Mouse (Mus musculus): ENCODE data around the gene Zfp786. TPM values are rescaled to one million over a fixed set of nuclear protein-coding genes. Genes with fewer than 3 reads are reported as not detected.

The Zfp786 gene
- polyA plus RNA-seq, 1 experiment from 2014 or later, result 0.40 TPM

- ATAC-seq (ENCODE audit: low read depth), result no peak
- Histone ChIP-seq H3K9me3 (replicated peaks; ENCODE audit: control insufficient read depth, low read length) (no peaks in the 10 kb centered on the region), H3K9ac (ENCODE audit: low read depth, low read length) (no peak overlapping the region), H3K36me3 (ENCODE audit: control insufficient read depth, insufficient read depth) (peaks cover 13% of the 10 kb centered on the region), H3K4me2 (ENCODE audit: low read depth, low read length) (no peak overlapping the region), H3K27ac (ENCODE audit: low read length) (no peak overlapping the region), H3K27me3 (ENCODE audit: control insufficient read depth, insufficient read depth, low read depth, low read length) (no peaks in the 10 kb centered on the region), H3K4me3 (ENCODE audit: low read depth, low read length) (no peak overlapping the region), H3K4me1 (ENCODE audit: control insufficient read depth, low read depth, low read length) (peaks cover 4% of the 10 kb centered on the region)
- WGBS (ENCODE audit: insufficient replicate concordance), result 68% methylated on average over 10 of the region's 10 CpGs
These were observed 36.4 kb downstream of the Zfp786 start for GRCm38 (mm10) chr6:47794106-47794830.

DNA sequence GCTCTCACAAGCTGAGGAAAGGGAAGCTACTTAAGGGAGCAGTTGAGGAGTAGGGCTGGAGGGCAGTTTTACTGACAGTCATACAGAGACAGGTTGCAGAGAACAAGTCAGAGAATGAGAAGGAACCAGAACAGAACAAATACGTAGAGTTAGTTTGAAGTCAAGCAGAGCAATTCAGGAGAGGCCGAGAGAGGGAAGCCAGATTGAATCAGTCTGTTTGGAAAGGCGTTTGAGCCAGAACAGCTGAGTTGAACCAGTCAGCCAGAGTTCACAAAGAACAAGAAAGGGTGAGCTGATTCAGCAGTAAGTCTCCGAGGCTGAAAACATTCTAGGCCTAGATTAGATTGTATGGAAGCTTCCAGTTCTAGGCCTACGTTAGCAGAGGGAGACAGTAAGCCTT lies 37.4 kb downstream of the Zfp786 start:
- Histone ChIP-seq H3K4me2 (ENCODE audit: low read depth, low read length) (no peak overlapping the region), H3K9me3 (replicated peaks; ENCODE audit: control insufficient read depth, low read length) (no peaks in the 10 kb centered on the region), H3K4me3 (ENCODE audit: low read depth, low read length) (no peak overlapping the region), H3K36me3 (ENCODE audit: control insufficient read depth, insufficient read depth) (peaks cover 13% of the 10 kb centered on the region), H3K9ac (ENCODE audit: low read depth, low read length) (no peak overlapping the region), H3K27ac (ENCODE audit: low read length) (no peak overlapping the region), H3K27me3 (ENCODE audit: control insufficient read depth, insufficient read depth, low read depth, low read length) (no peaks in the 10 kb centered on the region), H3K4me1 (ENCODE audit: control insufficient read depth, low read depth, low read length) (peaks cover 13% of the 10 kb centered on the region)
- 57% methylated on average over 5 of the region's 5 CpGs for WGBS (ENCODE audit: insufficient replicate concordance)
- no peak for ATAC-seq (ENCODE audit: low read depth)

- Histone ChIP-seq H3K27ac (ENCODE audit: low read length) (no peak overlapping the region), H3K4me1 (ENCODE audit: control insufficient read depth, low read depth, low read length) (peaks cover 13% of the 10 kb centered on the region), H3K27me3 (ENCODE audit: control insufficient read depth, insufficient read depth, low read depth, low read length) (no peaks in the 10 kb centered on the region), H3K4me2 (ENCODE audit: low read depth, low read length) (no peak overlapping the region), H3K9me3 (replicated peaks; ENCODE audit: control insufficient read depth, low read length) (no peaks in the 10 kb centered on the region), H3K4me3 (ENCODE audit: low read depth, low read length) (no peak overlapping the region), H3K36me3 (ENCODE audit: control insufficient read depth, insufficient read depth) (peaks cover 12% of the 10 kb centered on the region), H3K9ac (ENCODE audit: low read depth, low read length) (no peak overlapping the region)
- 81% methylated on average over 2 of the region's 2 CpGs for WGBS (ENCODE audit: insufficient replicate concordance)
- no peak for ATAC-seq (ENCODE audit: low read depth)
These were observed 38.1 kb downstream of the Zfp786 start for GRCm38 (mm10) chr6:47792533-47792932.

GRCm38 (mm10) chr6:47790745-47791144 lies 39.9 kb downstream of the Zfp786 start:
- no peaks in the 10 kb centered on the region; the same call in 1 of the 2 replicates for H3K36me3 ChIP-seq (ENCODE audit: control insufficient read depth, insufficient read depth)
- no peak overlapping the region for H3K9ac ChIP-seq (ENCODE audit: low read depth, low read length)
- no peaks in the 10 kb centered on the region for H3K27me3 ChIP-seq (ENCODE audit: control insufficient read depth, insufficient read depth, low read depth, low read length)
- H3K9me3 ChIP-seq (replicated peaks; ENCODE audit: control insufficient read depth, low read length), result no peaks in the 10 kb centered on the region
- peak; percentile 63 for ATAC-seq (ENCODE audit: low read depth)
- H3K4me3 ChIP-seq (ENCODE audit: low read depth, low read length), result no peak overlapping the region
- H3K4me2 ChIP-seq (ENCODE audit: low read depth, low read length), result no peak overlapping the region
- 25% methylated on average over 2 of the region's 2 CpGs for WGBS (ENCODE audit: insufficient replicate concordance)
- H3K27ac ChIP-seq (ENCODE audit: low read length), result no peak overlapping the region
- peaks cover 13% of the 10 kb centered on the region for H3K4me1 ChIP-seq (ENCODE audit: control insufficient read depth, low read depth, low read length)

DNA sequence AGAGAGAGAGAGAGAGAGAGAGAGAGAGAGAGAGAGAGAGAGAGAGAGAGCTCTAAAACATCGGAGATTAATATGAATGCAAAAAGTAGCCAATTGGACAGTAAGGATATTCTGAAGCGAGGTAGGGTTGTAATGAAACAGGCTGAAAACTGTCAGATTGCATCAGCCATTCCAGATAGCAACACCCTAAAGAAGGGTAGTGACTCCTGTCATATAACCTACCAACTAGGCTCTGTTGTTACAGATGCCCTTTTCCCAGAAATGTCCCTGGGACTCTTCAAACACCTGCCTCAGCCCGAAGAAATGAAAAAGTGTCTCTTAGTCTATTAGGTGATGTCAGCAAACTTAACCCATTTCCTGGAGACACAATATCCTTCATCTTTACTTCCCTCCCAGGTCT lies 41.8 kb downstream of the Zfp786 start:
- Histone ChIP-seq H3K4me2 (ENCODE audit: low read depth, low read length) (peak overlapping the region; percentile 64), H3K27me3 (ENCODE audit: control insufficient read depth, insufficient read depth, low read depth, low read length) (no peaks in the 10 kb centered on the region), H3K4me3 (ENCODE audit: low read depth, low read length) (peak overlapping the region; percentile 60), H3K36me3 (ENCODE audit: control insufficient read depth, insufficient read depth) (no peaks in the 10 kb centered on the region), H3K9me3 (replicated peaks; ENCODE audit: control insufficient read depth, low read length) (no peaks in the 10 kb centered on the region), H3K9ac (ENCODE audit: low read depth, low read length) (peak overlapping the region; percentile 67), H3K27ac (ENCODE audit: low read length) (peak overlapping the region; percentile 77), H3K4me1 (ENCODE audit: control insufficient read depth, low read depth, low read length) (peaks cover 13% of the 10 kb centered on the region)
- 29% methylated on average over 3 of the region's 3 CpGs for WGBS (ENCODE audit: insufficient replicate concordance)
- 0 out of 2 replicates have a peak, but pooled peaks have one; percentile 20 for ATAC-seq (ENCODE audit: low read depth)

GRCm38 (mm10) chr6:47787941-47788736 lies 42.5 kb downstream of the Zfp786 start:
- peak; percentile 90 for ATAC-seq (ENCODE audit: low read depth)
- Histone ChIP-seq H3K27me3 (ENCODE audit: control insufficient read depth, insufficient read depth, low read depth, low read length) (no peaks in the 10 kb centered on the region), H3K9me3 (replicated peaks; ENCODE audit: control insufficient read depth, low read length) (no peaks in the 10 kb centered on the region), H3K4me3 (ENCODE audit: low read depth, low read length) (peak overlapping the region; percentile 60), H3K9ac (ENCODE audit: low read depth, low read length) (peak overlapping the region; percentile 67), H3K4me1 (ENCODE audit: control insufficient read depth, low read depth, low read length) (peaks cover 13% of the 10 kb centered on the region), H3K4me2 (ENCODE audit: low read depth, low read length) (peak overlapping the region; percentile 64), H3K27ac (ENCODE audit: low read length) (peak overlapping the region; percentile 77), H3K36me3 (ENCODE audit: control insufficient read depth, insufficient read depth) (no peaks in the 10 kb centered on the region)
- WGBS (ENCODE audit: insufficient replicate concordance), result under 1% methylated on average over 18 of the region's 18 CpGs

DNA sequence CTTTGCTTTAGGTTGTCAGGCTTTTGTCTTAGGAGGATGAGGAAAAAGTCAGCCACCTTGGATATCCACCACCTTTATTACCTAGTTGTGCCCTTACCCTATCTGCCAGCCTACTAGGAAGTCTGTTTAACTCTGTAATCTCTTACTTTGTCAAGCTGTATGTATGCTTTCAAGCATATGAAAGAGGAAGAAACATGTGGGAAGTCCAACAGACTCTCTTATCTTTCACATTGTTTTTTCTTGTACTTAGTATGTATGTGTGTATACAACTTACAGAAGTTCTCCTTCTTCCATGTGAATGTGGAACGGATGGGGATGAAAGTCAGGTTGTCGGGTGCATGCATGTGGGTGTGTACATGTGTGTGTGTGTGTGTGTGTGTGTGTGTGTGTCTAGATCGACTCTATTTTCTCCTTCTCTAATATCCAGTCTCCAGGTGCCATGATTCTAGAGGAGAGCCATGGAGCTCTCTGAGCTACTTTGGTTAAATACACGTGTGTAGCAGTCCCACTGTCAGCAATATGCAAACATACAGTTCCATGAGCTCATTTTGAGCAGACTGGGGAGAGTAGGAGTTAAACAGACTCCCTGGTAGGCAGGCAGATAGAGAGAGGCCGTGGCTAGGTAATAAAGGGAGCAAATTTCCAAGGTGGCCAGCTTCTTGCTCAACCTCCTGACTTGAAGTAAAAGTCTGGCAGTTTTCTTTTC lies 45.8 kb downstream of the Zfp786 start:
- Histone ChIP-seq H3K36me3 (ENCODE audit: control insufficient read depth, insufficient read depth) (no peaks in the 10 kb centered on the region), H3K27me3 (ENCODE audit: control insufficient read depth, insufficient read depth, low read depth, low read length) (no peaks in the 10 kb centered on the region), H3K4me2 (ENCODE audit: low read depth, low read length) (no peak overlapping the region), H3K9me3 (replicated peaks; ENCODE audit: control insufficient read depth, low read length) (no peaks in the 10 kb centered on the region), H3K4me3 (ENCODE audit: low read depth, low read length) (no peak overlapping the region), H3K9ac (ENCODE audit: low read depth, low read length) (no peak overlapping the region), H3K27ac (ENCODE audit: low read length) (no peak overlapping the region), H3K4me1 (ENCODE audit: control insufficient read depth, low read depth, low read length) (peaks cover 14% of the 10 kb centered on the region)
- WGBS (ENCODE audit: insufficient replicate concordance), result 56% methylated on average over 5 of the region's 5 CpGs
- ATAC-seq (ENCODE audit: low read depth), result no peak

DNA sequence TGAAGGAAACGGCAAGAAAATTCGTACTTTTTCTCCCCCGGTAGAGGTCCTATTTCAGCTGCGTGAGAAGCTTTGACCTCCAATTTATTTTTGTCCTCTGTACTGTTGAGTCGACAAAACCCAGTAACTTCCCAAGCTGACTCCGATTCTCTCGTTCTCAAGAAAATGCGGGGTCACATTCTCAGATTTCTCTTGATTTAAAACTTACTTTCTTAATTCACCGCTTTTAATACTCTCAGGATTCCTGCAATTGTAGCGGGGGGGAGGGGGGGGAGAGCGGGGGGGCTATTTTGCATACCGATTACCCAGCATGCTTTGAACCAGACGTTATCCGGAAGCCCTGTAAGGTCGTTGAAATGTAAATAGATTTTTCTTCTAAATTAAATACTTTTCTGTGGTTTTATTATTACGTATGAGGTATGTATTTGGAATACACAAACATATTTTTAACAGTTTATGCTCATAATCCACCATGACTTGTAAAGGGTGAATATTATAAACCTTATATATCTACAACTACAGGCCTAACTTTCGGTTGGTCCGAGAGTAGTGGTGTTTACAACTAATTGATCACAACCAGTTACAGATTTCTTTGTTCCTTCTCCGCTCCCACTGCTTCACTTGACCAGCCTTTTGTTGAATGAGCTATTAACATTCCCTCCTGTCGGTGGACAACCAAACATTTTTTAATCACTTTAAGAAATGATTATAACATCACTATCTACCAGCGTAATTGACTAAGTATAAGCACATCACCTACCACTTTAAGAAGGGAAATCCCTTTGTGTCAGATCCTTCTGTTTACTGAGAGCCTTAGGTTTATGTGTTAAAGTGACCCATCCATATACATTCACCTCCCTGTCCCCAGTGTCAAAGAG lies 49.3 kb downstream of the Zfp786 start:
- under 1% methylated on average over 21 of the region's 21 CpGs for WGBS (ENCODE audit: insufficient replicate concordance)
- Histone ChIP-seq H3K4me3 (ENCODE audit: low read depth, low read length) (peak overlapping the region; percentile 69), H3K27ac (ENCODE audit: low read length) (peak overlapping the region; percentile 79), H3K27me3 (ENCODE audit: control insufficient read depth, insufficient read depth, low read depth, low read length) (no peaks in the 10 kb centered on the region), H3K9me3 (replicated peaks; ENCODE audit: control insufficient read depth, low read length) (no peaks in the 10 kb centered on the region), H3K4me2 (ENCODE audit: low read depth, low read length) (peak overlapping the region; percentile 49), H3K9ac (ENCODE audit: low read depth, low read length) (peak overlapping the region; percentile 70), H3K4me1 (ENCODE audit: control insufficient read depth, low read depth, low read length) (peaks cover 14% of the 10 kb centered on the region), H3K36me3 (ENCODE audit: control insufficient read depth, insufficient read depth) (no peaks in the 10 kb centered on the region)
- peak; percentile 49; the same call in 1 of the 2 replicates for ATAC-seq (ENCODE audit: low read depth)

Data from liver, embryonic 16.5 days (tissue).